ENCODE assay signal across 8 mouse cellular contexts in genomic region chr9:21165952-21166451, GRCm38 (mm10). TPM values are rescaled to one million over a fixed set of nuclear protein-coding genes. Genes with fewer than 3 reads are reported as not detected.
DNase-seq lines count a peak whose midpoint lies in the region; ATAC-seq and TF ChIP-seq lines count a peak whose summit lies in the region.

No protein-coding gene starts in this region.

- under 1% methylated on average over 47 of the region's 47 CpGs for WGBS in heart, embryonic 10.5 days
- WGBS in kidney, postnatal 0 days: under 1% methylated on average over 47 of the region's 47 CpGs
- under 1% methylated on average over 42 of the region's 47 CpGs for WGBS in lung, postnatal 0 days

- TF ChIP-seq EP300 in lung, postnatal 0 days (IDR thresholded peaks at IDR 0.05): no peak

- no peaks in the 10 kb centered on the region for H3K9me3 ChIP-seq in heart, embryonic 10.5 days
- H3K9me3 ChIP-seq in kidney, postnatal 0 days (replicated peaks; ENCODE audit: low read length): no peaks in the 10 kb centered on the region
- H3K9me3 ChIP-seq in lung, postnatal 0 days (ENCODE audit: low read length): no peaks in the 10 kb centered on the region

- peak overlapping the region; percentile 86 for H3K4me2 ChIP-seq in kidney, postnatal 0 days (ENCODE audit: low read length)
- H3K4me2 ChIP-seq in lung, postnatal 0 days (replicated peaks; ENCODE audit: low read depth, low read length): peak overlapping the region; percentile 80

- peak overlapping the region; percentile 47 for H3K9ac ChIP-seq in kidney, postnatal 0 days (ENCODE audit: low read depth, low read length)
- peak overlapping the region; percentile 35; the same call in 1 of the 2 replicates for H3K9ac ChIP-seq in lung, postnatal 0 days (replicated peaks; ENCODE audit: low read depth)

- DNase-seq in layer of hippocampus, adult 2 months (ENCODE audit: low spot score in 2 of 2): peak in 1 of 2 experiments; percentile 68
- DNase-seq in layer of hippocampus, adult 9-10 months (ENCODE audit: low spot score): no peak
- peak; percentile 51 for DNase-seq in adrenal gland, adult 2 months
- no peak for DNase-seq in heart, embryonic 10.5 days (ENCODE audit: low spot score)
- peak; percentile 47 for DNase-seq in kidney, postnatal 0 days (ENCODE audit: low spot score)
- peak; percentile 23 for DNase-seq in lung, postnatal 0 days (ENCODE audit: low spot score)
- peak; percentile 55 for DNase-seq in right cerebral cortex, postnatal 25 days

- H3K4me1 ChIP-seq in heart, embryonic 10.5 days: peaks cover 66% of the 10 kb centered on the region
- H3K4me1 ChIP-seq in kidney, postnatal 0 days (replicated peaks; ENCODE audit: insufficient read depth, low read length): peaks cover 20% of the 10 kb centered on the region; the same call in 1 of the 2 replicates
- peaks cover 21% of the 10 kb centered on the region for H3K4me1 ChIP-seq in lung, postnatal 0 days (ENCODE audit: insufficient read depth, low read depth, low read length)

- H3K4me3 ChIP-seq in layer of hippocampus, adult 2 months: peak overlapping the region; percentile 80
- H3K4me3 ChIP-seq in heart, embryonic 10.5 days: peak overlapping the region; percentile 77
- peak overlapping the region; percentile 53 for H3K4me3 ChIP-seq in kidney, postnatal 0 days (replicated peaks; ENCODE audit: low read depth, low read length)
- peak overlapping the region; percentile 43 for H3K4me3 ChIP-seq in lung, postnatal 0 days (ENCODE audit: low read depth, low read length)

- peaks cover 60% of the 10 kb centered on the region for H3K27me3 ChIP-seq in heart, embryonic 10.5 days (ENCODE audit: insufficient read depth, poor library complexity, severe bottlenecking)
- peaks cover 22% of the 10 kb centered on the region for H3K27me3 ChIP-seq in kidney, postnatal 0 days (ENCODE audit: insufficient read depth, low read length)
- peaks cover 33% of the 10 kb centered on the region for H3K27me3 ChIP-seq in lung, postnatal 0 days (replicated peaks; ENCODE audit: insufficient read depth, low read length)

- H3K27ac ChIP-seq in layer of hippocampus, adult 2 months: peak overlapping the region; percentile 96
- peak overlapping the region; percentile 90 for H3K27ac ChIP-seq in heart, embryonic 10.5 days
- H3K27ac ChIP-seq in kidney, postnatal 0 days: no peak overlapping the region
- no peak overlapping the region for H3K27ac ChIP-seq in lung, postnatal 0 days (ENCODE audit: low read length)

- H3K36me3 ChIP-seq in heart, embryonic 10.5 days: no peaks in the 10 kb centered on the region
- no peaks in the 10 kb centered on the region for H3K36me3 ChIP-seq in kidney, postnatal 0 days (ENCODE audit: insufficient read depth, low read length)
- H3K36me3 ChIP-seq in lung, postnatal 0 days (ENCODE audit: insufficient read depth, low read length): no peaks in the 10 kb centered on the region

- no peak for ATAC-seq in kidney, postnatal 0 days (replicated peaks; ENCODE audit: low FRiP score, low read depth)
- ATAC-seq in lung, postnatal 0 days: no peak
- no peak for ATAC-seq in monocyte, adult 5-6 weeks (replicated peaks; ENCODE audit: insufficient number of reproducible peaks, low FRiP score, low TSS enrichment, poor library complexity, severe bottlenecking)

- TF ChIP-seq CTCF in layer of hippocampus, adult 2 months (conservative IDR thresholded peaks at IDR 0.05): peak; percentile 82
- TF ChIP-seq CTCF in kidney, postnatal 0 days (IDR thresholded peaks at IDR 0.05; ENCODE audit: low read depth): peak; percentile 71
- peak; percentile 79 for TF ChIP-seq CTCF in lung, postnatal 0 days (IDR thresholded peaks at IDR 0.05)

RNA-seq across cellular contexts. Expression of gene Pde4a, which starts 0.5 kb away (rescaled TPM):
- 10 to 100 TPM; 86.6 to 89.3 TPM for total RNA-seq in layer of hippocampus, adult 2 months (2021)
- 10 to 100 TPM in 1 of 2 experiments, 1 to 10 TPM in 1; 8.8 to 17.7 TPM for total RNA-seq in adrenal gland, adult 2 months (2021)
- 13.2 and 15.6 TPM in 2 replicates for polyA plus RNA-seq in adrenal gland, adult 2 months (2012; rRNA removed)
- polyA plus RNA-seq in heart, embryonic 10.5 days (2016; fragmentation: Nextera tagmentation; extraction: Ambion mirVana): 7.5 and 9.0 TPM in 2 replicates
- 8.2 and 8.3 TPM in 2 replicates for polyA plus RNA-seq in kidney, postnatal 0 days (2015; fragmentation: Nextera tagmentation; extraction: Ambion mirVana)
- 3.9 and 4.7 TPM in 2 replicates for polyA plus RNA-seq in lung, postnatal 0 days (2015; fragmentation: Nextera tagmentation; extraction: Ambion mirVana)
- total RNA-seq in monocyte, adult 5-6 weeks (2017): 2.1 to 5.6 TPM (median 2.5 TPM) in 3 replicates

RNA-seq across cellular contexts. Expression of gene Cdc37, which starts 16.2 kb away (rescaled TPM):
- 100 to 1,000 TPM; 144 to 150 TPM for total RNA-seq in layer of hippocampus, adult 2 months (2021)
- total RNA-seq in adrenal gland, adult 2 months (2021): 100 to 1,000 TPM; 179 to 202 TPM
- polyA plus RNA-seq in adrenal gland, adult 2 months (2012; rRNA removed): 58.3 and 59.0 TPM in 2 replicates
- 286 and 333 TPM in 2 replicates for polyA plus RNA-seq in heart, embryonic 10.5 days (2016; fragmentation: Nextera tagmentation; extraction: Ambion mirVana)
- 256 and 271 TPM in 2 replicates for polyA plus RNA-seq in kidney, postnatal 0 days (2015; fragmentation: Nextera tagmentation; extraction: Ambion mirVana)
- polyA plus RNA-seq in lung, postnatal 0 days (2015; fragmentation: Nextera tagmentation; extraction: Ambion mirVana): 165 and 171 TPM in 2 replicates
- total RNA-seq in monocyte, adult 5-6 weeks (2017): 174 to 287 TPM (median 193 TPM) in 3 replicates

RNA-seq across cellular contexts. Expression of gene Tyk2, which starts 35.0 kb away (rescaled TPM):
- total RNA-seq in layer of hippocampus, adult 2 months (2021): 10 to 100 TPM; 16.8 to 21.5 TPM
- total RNA-seq in adrenal gland, adult 2 months (2021): 10 to 100 TPM; 12.7 to 14.6 TPM
- 23.5 and 25.8 TPM in 2 replicates for polyA plus RNA-seq in adrenal gland, adult 2 months (2012; rRNA removed)
- polyA plus RNA-seq in heart, embryonic 10.5 days (2016; fragmentation: Nextera tagmentation; extraction: Ambion mirVana): 12.6 and 16.5 TPM in 2 replicates
- 8.6 and 9.4 TPM in 2 replicates for polyA plus RNA-seq in kidney, postnatal 0 days (2015; fragmentation: Nextera tagmentation; extraction: Ambion mirVana)
- 10.9 and 12.5 TPM in 2 replicates for polyA plus RNA-seq in lung, postnatal 0 days (2015; fragmentation: Nextera tagmentation; extraction: Ambion mirVana)
- total RNA-seq in monocyte, adult 5-6 weeks (2017): 38.4 to 87.0 TPM (median 42.5 TPM) in 3 replicates

Comparison
In these comparisons a context has a peak if more than half of its experiments do, and no peak if none do; other contexts are left out.
1. DNase-seq: peak in adrenal gland, adult 2 months (single experiment), kidney, postnatal 0 days (single experiment), lung, postnatal 0 days (single experiment) and right cerebral cortex, postnatal 25 days (single experiment); none in layer of hippocampus, adult 9-10 months (single experiment) and heart, embryonic 10.5 days (single experiment).
2. H3K27ac ChIP-seq: peak in layer of hippocampus, adult 2 months (single experiment) and heart, embryonic 10.5 days (single experiment); none in kidney, postnatal 0 days (single experiment) and lung, postnatal 0 days (single experiment).
3. Peak in every context shown above with its lines, with median percentiles within 50 percentile points of each other: H3K4me3 ChIP-seq and CTCF ChIP-seq.